Mouse (Mus musculus): ENCODE data around the gene Tcte1.

GRCm38 (mm10) chr17:45474146-45474545, 49.1 kb upstream of the Tcte1 start:
- TF ChIP-seq GATA1 (IDR thresholded peaks at IDR 0.05; ENCODE audit: borderline replicate concordance, low read length) (no peak), FLI1 (IDR thresholded peaks at IDR 0.05; ENCODE audit: low read length) (no peak)

All from megakaryocyte, embryonic 14.5 days (primary cell).